Mouse (Mus musculus): ENCODE measurements around the gene Olfr50. TPM values are rescaled to one million over a fixed set of nuclear protein-coding genes. Genes with fewer than 3 reads are reported as not detected.

Gene Olfr50
- not detected in 2 replicates for polyA plus RNA-seq (2014; fragmentation: Nextera tagmentation; extraction: Ambion mirVana)

GRCm38 (mm10) chr2:36790238-36790637, at the start of gene Olfr50:
TSS of gene Olfr50 (plus strand) at chr2:36790538.
- no peak within 1 kb of the TSS for H3K4me2 ChIP-seq (ENCODE audit: low read length)
- no peak within 1 kb of the TSS for H3K27ac ChIP-seq (ENCODE audit: low read depth)
- no peak within 1 kb of the TSS for H3K9ac ChIP-seq (ENCODE audit: low read length)
- 86% methylated on average over 2 of the region's 2 CpGs for WGBS
- DNase-seq (ENCODE audit: low spot score) (no peak), ATAC-seq (replicated peaks; ENCODE audit: low FRiP score, low TSS enrichment, low read depth) (no peak)
- H3K36me3 ChIP-seq (ENCODE audit: control insufficient read depth, insufficient read depth, low read length): no peaks in the 10 kb centered on the region
- no peaks in the 10 kb centered on the region for H3K4me1 ChIP-seq (replicated peaks; ENCODE audit: control insufficient read depth, insufficient read depth, low read length)
- H3K9me3 ChIP-seq (ENCODE audit: control insufficient read depth, low read length): no peaks in the 10 kb centered on the region
- no peaks in the 10 kb centered on the region for H3K27me3 ChIP-seq (replicated peaks; ENCODE audit: control insufficient read depth, insufficient read depth, low read length)
- H3K4me3 ChIP-seq (ENCODE audit: low read depth, low read length): no peak within 1 kb of the TSS

- no peak for DNase-seq (ENCODE audit: low spot score)
- no peak within 1 kb of the TSS for H3K27ac ChIP-seq (ENCODE audit: low read depth)
- no peaks in the 10 kb centered on the region for H3K36me3 ChIP-seq (ENCODE audit: control insufficient read depth, insufficient read depth, low read length)
- H3K27me3 ChIP-seq (replicated peaks; ENCODE audit: control insufficient read depth, insufficient read depth, low read length): no peaks in the 10 kb centered on the region
- 72% methylated on average over 2 of the region's 2 CpGs for WGBS
- H3K4me3 ChIP-seq (ENCODE audit: low read depth, low read length): no peak within 1 kb of the TSS
- no peak for ATAC-seq (replicated peaks; ENCODE audit: low FRiP score, low TSS enrichment, low read depth)
- no peaks in the 10 kb centered on the region for H3K4me1 ChIP-seq (replicated peaks; ENCODE audit: control insufficient read depth, insufficient read depth, low read length)
- no peak within 1 kb of the TSS for H3K9ac ChIP-seq (ENCODE audit: low read length)
- H3K4me2 ChIP-seq (ENCODE audit: low read length): no peak within 1 kb of the TSS
- no peaks in the 10 kb centered on the region for H3K9me3 ChIP-seq (ENCODE audit: control insufficient read depth, low read length)
These were observed 6.4 kb upstream of the Olfr50 start, which contains the start of gene Olfr348 for GRCm38 (mm10) chr2:36783976-36784375. TSS of gene Olfr348 (plus strand) at chr2:36784276.

- ATAC-seq (replicated peaks; ENCODE audit: low FRiP score, low TSS enrichment, low read depth): no peak
- no peaks in the 10 kb centered on the region for H3K9me3 ChIP-seq (ENCODE audit: control insufficient read depth, low read length)
- H3K27me3 ChIP-seq (replicated peaks; ENCODE audit: control insufficient read depth, insufficient read depth, low read length): no peaks in the 10 kb centered on the region
- H3K27ac ChIP-seq (ENCODE audit: low read depth): no peak within 1 kb of the TSS
- no peaks in the 10 kb centered on the region for H3K36me3 ChIP-seq (ENCODE audit: control insufficient read depth, insufficient read depth, low read length)
- DNase-seq (ENCODE audit: low spot score): no peak
- no peaks in the 10 kb centered on the region for H3K4me1 ChIP-seq (replicated peaks; ENCODE audit: control insufficient read depth, insufficient read depth, low read length)
- H3K9ac ChIP-seq (ENCODE audit: low read length): no peak within 1 kb of the TSS
- WGBS: 74% methylated on average over 1 of the region's 1 CpGs
- no peak within 1 kb of the TSS for H3K4me2 ChIP-seq (ENCODE audit: low read length)
- no peak within 1 kb of the TSS for H3K4me3 ChIP-seq (ENCODE audit: low read depth, low read length)
These were observed 26.6 kb downstream of the Olfr50 start, which contains the start of gene Olfr3 for GRCm38 (mm10) chr2:36816932-36817331. TSS of gene Olfr3 (minus strand) at chr2:36817032.

GRCm38 (mm10) chr2:36846010-36846409, 55.7 kb downstream of the Olfr50 start, which contains the start of gene Olfr350:
TSS of gene Olfr350 (plus strand) at chr2:36846310.
- no peak for DNase-seq (ENCODE audit: low spot score)
- Histone ChIP-seq H3K27me3 (replicated peaks; ENCODE audit: control insufficient read depth, insufficient read depth, low read length) (no peaks in the 10 kb centered on the region), H3K4me3 (ENCODE audit: low read depth, low read length) (no peak within 1 kb of the TSS), H3K4me2 (ENCODE audit: low read length) (no peak within 1 kb of the TSS), H3K27ac (ENCODE audit: low read depth) (no peak within 1 kb of the TSS), H3K36me3 (ENCODE audit: control insufficient read depth, insufficient read depth, low read length) (no peaks in the 10 kb centered on the region), H3K4me1 (replicated peaks; ENCODE audit: control insufficient read depth, insufficient read depth, low read length) (no peaks in the 10 kb centered on the region), H3K9me3 (ENCODE audit: control insufficient read depth, low read length) (no peaks in the 10 kb centered on the region), H3K9ac (ENCODE audit: low read length) (no peak within 1 kb of the TSS)
- ATAC-seq (replicated peaks; ENCODE audit: low FRiP score, low TSS enrichment, low read depth): no peak
- 81% methylated on average over 1 of the region's 1 CpGs for WGBS

Other genes with a start within 250 kb of the Olfr50 start
- not detected in 2 replicates for gene Olfr344, start 223.9 kb upstream of the Olfr50 start, polyA plus RNA-seq (2014; fragmentation: Nextera tagmentation; extraction: Ambion mirVana)
- not detected in 2 replicates for gene Olfr345, start 150.5 kb upstream of the Olfr50 start, polyA plus RNA-seq (2014; fragmentation: Nextera tagmentation; extraction: Ambion mirVana)
- gene Olfr346, start 104.8 kb upstream of the Olfr50 start, polyA plus RNA-seq (2014; fragmentation: Nextera tagmentation; extraction: Ambion mirVana): not detected in 2 replicates
- not detected in 2 replicates for gene Olfr347, start 58.6 kb upstream of the Olfr50 start, polyA plus RNA-seq (2014; fragmentation: Nextera tagmentation; extraction: Ambion mirVana)
- not detected in 2 replicates for gene Olfr348, start 6.3 kb upstream of the Olfr50 start, polyA plus RNA-seq (2014; fragmentation: Nextera tagmentation; extraction: Ambion mirVana)
- gene Olfr3, start 26.5 kb downstream of the Olfr50 start, polyA plus RNA-seq (2014; fragmentation: Nextera tagmentation; extraction: Ambion mirVana): not detected in 2 replicates
- not detected in 2 replicates for gene Olfr350, start 55.8 kb downstream of the Olfr50 start, polyA plus RNA-seq (2014; fragmentation: Nextera tagmentation; extraction: Ambion mirVana)
- gene Olfr351, start 72.1 kb downstream of the Olfr50 start, polyA plus RNA-seq (2014; fragmentation: Nextera tagmentation; extraction: Ambion mirVana): not detected in 2 replicates
- not detected in 2 replicates for gene Olfr352, start 77.9 kb downstream of the Olfr50 start, polyA plus RNA-seq (2014; fragmentation: Nextera tagmentation; extraction: Ambion mirVana)
- gene Olfr353, start 102.4 kb downstream of the Olfr50 start, polyA plus RNA-seq (2014; fragmentation: Nextera tagmentation; extraction: Ambion mirVana): not detected in 2 replicates
- not detected in 2 replicates for gene Olfr354, start 115.1 kb downstream of the Olfr50 start, polyA plus RNA-seq (2014; fragmentation: Nextera tagmentation; extraction: Ambion mirVana)
- not detected in 2 replicates for gene Olfr355, start 138.4 kb downstream of the Olfr50 start, polyA plus RNA-seq (2014; fragmentation: Nextera tagmentation; extraction: Ambion mirVana)
- not detected in 2 replicates for gene Olfr356, start 146.6 kb downstream of the Olfr50 start, polyA plus RNA-seq (2014; fragmentation: Nextera tagmentation; extraction: Ambion mirVana)
- not detected in 2 replicates for gene Olfr357, start 203.3 kb downstream of the Olfr50 start, polyA plus RNA-seq (2014; fragmentation: Nextera tagmentation; extraction: Ambion mirVana)
- gene Olfr358, start 218.8 kb downstream of the Olfr50 start, polyA plus RNA-seq (2014; fragmentation: Nextera tagmentation; extraction: Ambion mirVana): not detected in 2 replicates